Comparison of ENCODE assay signal across 9 mouse cellular contexts in genomic region chr4:63316076-63316746, GRCm38 (mm10). TPM values are rescaled to one million over a fixed set of nuclear protein-coding genes. Genes with fewer than 3 reads are reported as not detected.
DNase-seq lines count a peak whose midpoint lies in the region; ATAC-seq lines count a peak whose summit lies in the region.
"Had no signal": no experiment of that assay in that cellular context is flagged by ENCODE, and none has a peak within 500 bp of the region (broad histone marks: within the 10 kb centered on the region; RNA-seq: fewer than 3 reads in every experiment).

No protein-coding gene starts in this region.

- no peaks in the 10 kb centered on the region for H3K9me3 ChIP-seq in heart, embryonic 13.5 days

- H3K27me3 ChIP-seq in heart, embryonic 13.5 days (replicated peaks), result 0 out of 2 replicates have a peak, but pooled peaks cover 5% of the 10 kb centered on the region

- H3K36me3 ChIP-seq in heart, embryonic 13.5 days, result peaks cover 16% of the 10 kb centered on the region

- H3K4me2 ChIP-seq in heart, embryonic 13.5 days, result no peak overlapping the region

- no peak overlapping the region for H3K4me3 ChIP-seq in heart, embryonic 13.5 days

- ATAC-seq in heart, embryonic 13.5 days (ENCODE audit: extremely low read depth, insufficient number of reproducible peaks, low FRiP score, low TSS enrichment), result 0 out of 2 replicates have a peak, but pooled peaks have one; percentile 42

- no peak overlapping the region for H3K9ac ChIP-seq in heart, embryonic 13.5 days

- DNase-seq in ovary, adult 18-20 months (ENCODE audit: low spot score), result peak; percentile 70
- no peak for DNase-seq in ovary, postnatal 10 days (ENCODE audit: low spot score)
- DNase-seq in adrenal gland, postnatal 36 days, result peak; percentile 84 to 85
- peak; percentile 32 for DNase-seq in lung, postnatal 14 days
- no peak for DNase-seq in thymus, postnatal 14 days
- DNase-seq in thymus, postnatal 25 days, result no peak

- no peak overlapping the region; the same call in 1 of the 2 replicates for H3K27ac ChIP-seq in heart, embryonic 13.5 days (replicated peaks)

- WGBS in heart, embryonic 13.5 days, result 48% methylated on average over 9 of the region's 9 CpGs

- H3K4me1 ChIP-seq in heart, embryonic 13.5 days, result peaks cover 9% of the 10 kb centered on the region

RNA-seq across cellular contexts. Expression of gene Orm1, which starts 28.1 kb away (rescaled TPM):
- total RNA-seq in adrenal gland, postnatal 36 days (2021), result 10 to 100 TPM; 38.6 to 61.1 TPM
- not detected in 2 replicates for polyA plus RNA-seq in heart, embryonic 13.5 days (2015; fragmentation: Nextera tagmentation; extraction: Ambion mirVana)
- total RNA-seq: left cerebral cortex, adult 8-10 months; neutrophil, adult 5-6 weeks had no signal

RNA-seq across cellular contexts. Expression of gene Orm3, which starts 39.8 kb away (rescaled TPM):
- total RNA-seq in adrenal gland, postnatal 36 days (2021), result 10 to 100 TPM in 1 of 2 experiments, 1 to 10 TPM in 1; 5.4 to 10.7 TPM
- polyA plus RNA-seq in heart, embryonic 13.5 days (2015; fragmentation: Nextera tagmentation; extraction: Ambion mirVana), result not detected in 2 replicates
- total RNA-seq: left cerebral cortex, adult 8-10 months; neutrophil, adult 5-6 weeks had no signal

RNA-seq across cellular contexts. Expression of gene Orm2, which starts 46.0 kb away (rescaled TPM):
- total RNA-seq in adrenal gland, postnatal 36 days (2021), result 1 to 10 TPM; 3.9 to 7.8 TPM
- polyA plus RNA-seq in heart, embryonic 13.5 days (2015; fragmentation: Nextera tagmentation; extraction: Ambion mirVana), result not detected in 2 replicates
- total RNA-seq: left cerebral cortex, adult 8-10 months; neutrophil, adult 5-6 weeks had no signal

Comparison
In these comparisons a context has a peak if more than half of its experiments do, and no peak if none do; other contexts are left out.
1. DNase-seq: peak in ovary, adult 18-20 months (single experiment), adrenal gland, postnatal 36 days (2 of 2) and lung, postnatal 14 days (single experiment); none in ovary, postnatal 10 days (single experiment), thymus, postnatal 14 days (single experiment) and thymus, postnatal 25 days (single experiment).